Mouse (Mus musculus): ENCODE data around the gene Atp6ap1. TPM values are rescaled to one million over a fixed set of nuclear protein-coding genes. Genes with fewer than 3 reads are reported as not detected.

Atp6ap1 gene
- total and polyA plus RNA-seq, 3 experiments, result 131 to 240 (median 132) TPM

DNA sequence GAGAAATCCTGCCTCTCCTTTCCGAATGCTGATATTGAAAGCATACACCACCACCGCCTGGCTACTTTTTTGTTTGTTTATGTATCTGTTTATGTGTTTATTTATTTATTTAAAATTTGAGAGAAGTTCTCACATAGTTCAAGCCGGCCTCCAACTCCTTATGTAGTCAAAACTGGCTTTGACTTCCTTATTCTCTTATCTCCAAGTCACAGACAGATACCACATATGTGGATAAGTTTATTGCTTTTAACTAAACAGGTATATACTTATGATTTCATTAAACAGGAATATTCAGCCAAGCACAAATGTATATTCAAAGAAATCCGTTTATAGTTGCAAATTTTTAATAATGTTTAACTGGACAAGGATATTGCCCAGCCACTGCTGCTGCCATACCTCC is 3.5 kb upstream of the Atp6ap1 start:
- intact Hi-C loops (cut with DNase I), result no loop called here
- Histone ChIP-seq H3K36me3 (ENCODE audit: control insufficient read depth, insufficient read depth, low read length) (no peaks in the 10 kb centered on the region), H3K27me3 (ENCODE audit: control insufficient read depth, insufficient read depth, low read length) (no peaks in the 10 kb centered on the region), H3K27ac (no peak overlapping the region), H3K4me1 (ENCODE audit: control insufficient read depth, insufficient read depth, low read length) (no peaks in the 10 kb centered on the region; the same call in 1 of the 2 replicates), H3K79me2 (replicated peaks; ENCODE audit: control insufficient read depth, insufficient read depth, low read length) (no peaks in the 10 kb centered on the region), H3K9ac (ENCODE audit: low read depth, low read length) (no peak overlapping the region), H3K4me3 (no peak overlapping the region)
- 67% methylated on average over 4 of the region's 4 CpGs for WGBS
- TF ChIP-seq EP300 (IDR thresholded peaks at IDR 0.05; ENCODE audit: insufficient read depth, low read depth, low read length) (no peak), POLR2A (IDR thresholded peaks at IDR 0.05; ENCODE audit: insufficient read depth, low read depth, low read length) (no peak), CTCF (IDR thresholded peaks at IDR 0.05) (no peak)
- no peak for DNase-seq

DNA sequence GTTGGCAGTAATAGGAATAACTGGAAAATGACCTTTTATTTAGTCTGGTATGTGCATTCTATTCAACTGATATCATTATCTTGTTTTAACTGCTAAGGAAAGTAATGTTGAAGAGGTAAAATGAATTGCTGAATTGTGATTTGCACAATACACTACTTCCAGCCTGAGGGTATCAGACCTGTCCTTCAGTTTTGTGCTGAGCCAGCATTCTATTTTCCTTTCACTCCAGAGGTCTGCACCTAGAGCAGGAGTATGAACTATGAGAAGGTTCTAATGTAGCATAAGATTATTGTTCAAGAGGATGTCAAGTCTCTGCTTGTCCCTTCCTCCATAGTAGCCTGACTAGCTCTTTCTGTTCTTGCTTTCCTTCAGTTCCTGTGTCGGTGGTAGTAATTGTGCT is 1.5 kb downstream of the Atp6ap1 start:
- no peak for DNase-seq
- WGBS, result 82% methylated on average over 1 of the region's 1 CpGs
- Histone ChIP-seq H3K36me3 (ENCODE audit: control insufficient read depth, insufficient read depth, low read length) (no peaks in the 10 kb centered on the region), H3K4me1 (ENCODE audit: control insufficient read depth, insufficient read depth, low read length) (no peaks in the 10 kb centered on the region; the same call in 1 of the 2 replicates), H3K9ac (ENCODE audit: low read depth, low read length) (no peak overlapping the region), H3K27ac (no peak overlapping the region), H3K27me3 (ENCODE audit: control insufficient read depth, insufficient read depth, low read length) (no peaks in the 10 kb centered on the region), H3K79me2 (replicated peaks; ENCODE audit: control insufficient read depth, insufficient read depth, low read length) (no peaks in the 10 kb centered on the region), H3K4me3 (no peak overlapping the region)
- intact Hi-C loops (cut with DNase I), result no loop called here
- TF ChIP-seq POLR2A (IDR thresholded peaks at IDR 0.05; ENCODE audit: insufficient read depth, low read depth, low read length) (no peak), CTCF (IDR thresholded peaks at IDR 0.05) (no peak), EP300 (IDR thresholded peaks at IDR 0.05; ENCODE audit: insufficient read depth, low read depth, low read length) (no peak)

DNA sequence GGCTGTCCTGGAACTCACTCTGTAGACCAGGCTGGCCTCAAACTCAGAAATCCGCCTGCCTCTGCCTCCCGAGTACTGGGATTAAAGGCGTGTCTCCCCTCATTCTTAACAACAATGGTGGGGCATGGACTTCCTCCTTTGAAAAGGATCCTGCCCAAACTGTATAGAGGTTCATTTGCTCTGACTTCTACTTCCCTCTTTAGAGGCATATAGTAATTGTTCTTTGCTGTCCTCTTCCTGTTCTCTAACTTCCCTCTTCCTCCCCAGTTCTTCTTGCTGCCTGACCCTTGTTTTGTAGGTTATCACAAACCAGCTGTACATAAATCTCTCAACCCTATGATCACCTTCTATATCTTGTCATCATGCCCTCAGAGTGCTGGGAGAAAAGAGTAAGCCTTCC is 2.8 kb downstream of the Atp6ap1 start:
- Histone ChIP-seq H3K27me3 (ENCODE audit: control insufficient read depth, insufficient read depth, low read length) (no peaks in the 10 kb centered on the region), H3K79me2 (replicated peaks; ENCODE audit: control insufficient read depth, insufficient read depth, low read length) (no peaks in the 10 kb centered on the region), H3K36me3 (ENCODE audit: control insufficient read depth, insufficient read depth, low read length) (no peaks in the 10 kb centered on the region), H3K9ac (ENCODE audit: low read depth, low read length) (no peak overlapping the region), H3K4me1 (ENCODE audit: control insufficient read depth, insufficient read depth, low read length) (no peaks in the 10 kb centered on the region; the same call in 1 of the 2 replicates), H3K4me3 (no peak overlapping the region), H3K27ac (no peak overlapping the region)
- intact Hi-C loops (cut with DNase I), result loop anchor here (10.0 kb wide), 1 partner anchor 725 kb away; no protein-coding TSS in a partner anchor
- no peak for TF ChIP-seq EP300 (IDR thresholded peaks at IDR 0.05; ENCODE audit: insufficient read depth, low read depth, low read length)
- no peak for TF ChIP-seq CTCF (IDR thresholded peaks at IDR 0.05)
- no peak for TF ChIP-seq POLR2A (IDR thresholded peaks at IDR 0.05; ENCODE audit: insufficient read depth, low read depth, low read length)
- no peak for DNase-seq
- 75% methylated on average over 3 of the region's 3 CpGs for WGBS

DNA sequence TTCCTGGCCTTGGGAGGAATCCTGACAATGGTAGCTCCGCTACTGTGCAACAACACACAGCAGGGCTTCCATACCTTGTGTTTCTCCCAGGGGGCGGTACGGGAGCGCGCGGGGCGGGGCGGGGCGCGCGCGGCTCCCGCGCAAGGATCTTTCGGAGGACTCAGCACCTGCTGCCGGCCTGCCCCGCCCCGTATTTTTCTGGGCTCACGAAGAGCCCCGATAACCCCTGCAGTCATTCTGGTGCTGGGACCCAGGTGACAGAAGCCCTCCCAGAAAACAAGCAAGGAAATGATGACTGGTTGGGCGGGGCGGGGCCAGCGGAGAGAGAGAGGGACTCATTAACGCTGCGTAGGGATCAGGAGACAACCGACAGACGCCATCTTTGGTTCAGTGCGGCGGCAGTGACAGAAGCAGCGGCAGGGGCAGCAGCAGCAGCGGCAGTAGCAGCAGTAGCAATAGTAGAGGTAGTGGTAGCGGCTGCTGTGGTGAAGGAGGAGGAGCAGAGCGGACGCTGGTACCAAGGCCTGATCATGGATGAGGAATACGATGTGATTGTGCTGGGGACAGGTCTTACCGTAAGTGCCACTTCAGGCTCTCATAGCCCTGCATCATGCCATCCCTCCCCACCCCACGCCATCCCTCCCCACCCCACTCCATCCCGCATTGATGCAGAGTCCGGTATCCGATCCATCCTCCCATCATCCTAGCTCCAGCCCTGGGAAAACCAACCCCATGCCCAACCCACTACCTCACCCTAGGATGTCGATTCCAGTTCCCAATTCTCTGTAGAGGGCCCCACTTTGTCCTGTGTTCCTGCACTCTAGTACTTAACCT is 8.2 kb downstream of the Atp6ap1 start, which contains the start of gene Gdi1:
TSS of gene Gdi1 (plus strand) at position 132 of the 834 bp plus-strand sequence.
- intact Hi-C loops (cut with DNase I), result loop anchor here (10.0 kb wide), 1 partner anchor 730 kb away; no protein-coding TSS in a partner anchor
- 17% methylated on average over 41 of the region's 41 CpGs for WGBS
- Histone ChIP-seq H3K9ac (ENCODE audit: low read depth, low read length) (peak within 1 kb of the TSS; percentile 98), H3K4me1 (ENCODE audit: control insufficient read depth, insufficient read depth, low read length) (no peaks in the 10 kb centered on the region; the same call in none of the 2 replicates), H3K27me3 (ENCODE audit: control insufficient read depth, insufficient read depth, low read length) (no peaks in the 10 kb centered on the region), H3K79me2 (replicated peaks; ENCODE audit: control insufficient read depth, insufficient read depth, low read length) (peaks cover 7% of the 10 kb centered on the region), H3K4me3 (peak within 1 kb of the TSS; percentile 73), H3K36me3 (ENCODE audit: control insufficient read depth, insufficient read depth, low read length) (peaks cover 8% of the 10 kb centered on the region), H3K27ac (peak within 1 kb of the TSS; percentile 95)
- DNase-seq, result peak; percentile 81 to 83
- peak; percentile 93 for TF ChIP-seq POLR2A (IDR thresholded peaks at IDR 0.05; ENCODE audit: insufficient read depth, low read depth, low read length)
- TF ChIP-seq CTCF (IDR thresholded peaks at IDR 0.05), result peak; percentile 59
- 0 out of 2 replicates have a peak, but pooled peaks have one; percentile 21 for TF ChIP-seq EP300 (IDR thresholded peaks at IDR 0.05; ENCODE audit: insufficient read depth, low read depth, low read length)

DNA sequence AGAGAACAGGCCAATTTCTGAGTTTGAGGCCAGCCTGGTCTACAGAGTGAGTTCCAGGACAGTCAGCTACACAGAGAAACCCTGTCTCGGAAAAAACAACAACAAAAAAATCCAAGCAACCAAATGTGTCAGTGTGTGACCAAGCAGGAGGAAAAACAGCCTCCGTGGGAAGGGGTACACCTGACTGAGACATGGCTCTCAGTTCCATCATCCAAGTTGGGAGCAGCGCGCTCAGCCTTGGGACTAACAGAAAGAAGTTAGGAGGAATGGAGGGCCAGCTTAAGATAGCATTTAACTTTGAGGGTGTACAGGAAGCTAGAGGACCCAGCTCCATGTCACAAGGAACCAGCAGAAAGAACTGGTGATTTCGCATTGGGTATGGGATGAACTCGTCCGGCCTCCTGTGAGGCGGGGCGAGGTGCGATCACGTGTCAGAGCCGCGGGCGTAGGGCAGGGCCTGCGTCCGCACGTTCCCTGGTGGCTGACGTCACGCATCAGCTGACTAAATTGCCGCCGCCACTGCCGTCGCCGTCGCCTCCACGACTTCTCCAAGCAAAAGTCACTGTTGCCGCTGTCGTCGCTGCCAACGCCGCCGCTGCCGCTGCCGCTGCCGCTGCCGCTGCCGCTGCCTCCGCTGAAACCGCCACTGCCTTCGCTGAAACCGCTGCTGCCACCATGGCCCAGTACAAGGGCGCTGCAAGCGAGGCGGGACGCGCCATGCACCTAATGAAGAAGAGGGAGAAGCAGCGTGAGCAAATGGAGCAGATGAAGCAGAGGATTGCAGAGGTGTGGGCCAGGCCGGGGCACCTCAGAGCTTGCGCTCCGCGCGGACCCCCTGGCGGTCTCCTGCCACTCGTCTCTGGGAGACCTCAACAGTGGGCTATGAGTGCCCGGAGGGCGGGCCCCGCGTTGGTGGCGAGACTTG is 15.9 kb downstream of the Atp6ap1 start, which contains the start of gene Fam50a:
TSS of gene Fam50a (plus strand) at position 494 of the 925 bp plus-strand sequence.
- 21% methylated on average over 59 of the region's 59 CpGs for WGBS
- no peaks in the 10 kb centered on the region; the same call in 1 of the 2 replicates for H3K4me1 ChIP-seq (ENCODE audit: control insufficient read depth, insufficient read depth, low read length)
- H3K9ac ChIP-seq (ENCODE audit: low read depth, low read length), result peak within 1 kb of the TSS; percentile 97
- peak; percentile 62 for TF ChIP-seq POLR2A (IDR thresholded peaks at IDR 0.05; ENCODE audit: insufficient read depth, low read depth, low read length)
- TF ChIP-seq EP300 (IDR thresholded peaks at IDR 0.05; ENCODE audit: insufficient read depth, low read depth, low read length), result no peak
- TF ChIP-seq CTCF (IDR thresholded peaks at IDR 0.05), result no peak
- H3K27ac ChIP-seq, result peak within 1 kb of the TSS; percentile 70
- H3K79me2 ChIP-seq (replicated peaks; ENCODE audit: control insufficient read depth, insufficient read depth, low read length), result no peaks in the 10 kb centered on the region
- peak within 1 kb of the TSS; percentile 55 for H3K4me3 ChIP-seq
- H3K36me3 ChIP-seq (ENCODE audit: control insufficient read depth, insufficient read depth, low read length), result no peaks in the 10 kb centered on the region
- H3K27me3 ChIP-seq (ENCODE audit: control insufficient read depth, insufficient read depth, low read length), result no peaks in the 10 kb centered on the region
- intact Hi-C loops (cut with DNase I), result loop anchor here (5.0 kb wide), 1 partner anchor 54 kb away; no protein-coding TSS in a partner anchor
- DNase-seq, result peak; percentile 87 to 92
